Mouse (Mus musculus): Measurements from ENCODE around the gene Ctps. TPM values are rescaled to one million over a fixed set of nuclear protein-coding genes. Genes with fewer than 3 reads are reported as not detected.

Gene Ctps
- polyA plus RNA-seq, 1 experiment from 2014 or later: 132 TPM

DNA sequence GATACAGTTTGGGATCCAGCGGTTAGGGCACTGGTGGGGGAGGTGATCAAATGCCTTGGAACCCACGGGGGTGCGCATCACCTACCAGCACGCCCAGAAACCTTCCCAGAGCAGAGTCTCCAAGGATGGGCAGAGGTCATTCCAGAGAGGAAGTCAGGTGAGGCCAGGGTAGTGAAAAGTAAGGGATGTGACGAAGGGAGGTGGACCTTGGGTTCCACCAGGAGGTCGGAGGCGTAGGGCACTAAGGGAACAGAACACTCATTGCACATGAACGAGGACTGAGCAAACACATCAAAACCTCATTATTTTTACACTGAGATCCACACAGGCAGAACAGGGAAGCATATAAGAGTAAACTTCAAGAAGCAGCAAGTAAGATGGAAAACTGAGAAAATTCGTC, 11.6 kb upstream of the Ctps start:
- Histone ChIP-seq H3K27me3 (ENCODE audit: control insufficient read depth, insufficient read depth, low read length) (no peaks in the 10 kb centered on the region), H3K4me3 (ENCODE audit: low read depth, low read length) (no peak overlapping the region), H3K27ac (ENCODE audit: low read depth, low read length) (no peak overlapping the region), H3K4me2 (no peak overlapping the region), H3K9ac (ENCODE audit: low read length) (no peak overlapping the region), H3K9me3 (ENCODE audit: control insufficient read depth, low read length) (no peaks in the 10 kb centered on the region), H3K36me3 (ENCODE audit: control insufficient read depth, insufficient read depth, low read length) (no peaks in the 10 kb centered on the region), H3K4me1 (ENCODE audit: control insufficient read depth, insufficient read depth, low read length) (peaks cover 3% of the 10 kb centered on the region; the same call in 1 of the 2 replicates)
- WGBS: 85% methylated on average over 9 of the region's 9 CpGs
- ATAC-seq (ENCODE audit: low FRiP score) (no peak), DNase-seq (ENCODE audit: low spot score, missing footprints) (peak; percentile 54)

DNA sequence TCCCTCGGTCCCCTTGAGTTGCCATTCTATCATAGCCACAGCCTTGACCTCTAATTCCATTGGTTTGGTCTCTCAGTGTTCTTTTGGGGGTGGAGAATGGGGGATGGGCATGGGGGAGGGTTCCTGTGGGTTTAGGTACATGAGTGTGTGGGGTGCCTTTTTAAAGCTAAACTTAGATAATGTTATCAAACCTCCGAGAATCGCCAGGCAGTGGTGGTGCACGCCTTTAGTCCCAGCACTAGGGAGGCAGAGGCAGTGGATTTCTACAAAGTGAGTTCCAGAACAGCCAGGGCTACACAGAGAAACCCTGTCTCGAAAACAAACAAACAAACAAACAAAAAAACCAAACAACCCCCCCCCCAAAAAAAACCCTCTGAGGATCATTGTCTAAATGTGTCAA, 10.8 kb upstream of the Ctps start:
- no peak for ATAC-seq (ENCODE audit: low FRiP score)
- Histone ChIP-seq H3K27me3 (ENCODE audit: control insufficient read depth, insufficient read depth, low read length) (no peaks in the 10 kb centered on the region), H3K27ac (ENCODE audit: low read depth, low read length) (no peak overlapping the region), H3K4me1 (ENCODE audit: control insufficient read depth, insufficient read depth, low read length) (peaks cover 3% of the 10 kb centered on the region; the same call in 1 of the 2 replicates), H3K9ac (ENCODE audit: low read length) (no peak overlapping the region), H3K9me3 (ENCODE audit: control insufficient read depth, low read length) (no peaks in the 10 kb centered on the region), H3K4me3 (ENCODE audit: low read depth, low read length) (no peak overlapping the region), H3K4me2 (no peak overlapping the region), H3K36me3 (ENCODE audit: control insufficient read depth, insufficient read depth, low read length) (no peaks in the 10 kb centered on the region)
- 77% methylated on average over 5 of the region's 5 CpGs for WGBS
- peak; percentile 23 for DNase-seq (ENCODE audit: low spot score, missing footprints)

DNA sequence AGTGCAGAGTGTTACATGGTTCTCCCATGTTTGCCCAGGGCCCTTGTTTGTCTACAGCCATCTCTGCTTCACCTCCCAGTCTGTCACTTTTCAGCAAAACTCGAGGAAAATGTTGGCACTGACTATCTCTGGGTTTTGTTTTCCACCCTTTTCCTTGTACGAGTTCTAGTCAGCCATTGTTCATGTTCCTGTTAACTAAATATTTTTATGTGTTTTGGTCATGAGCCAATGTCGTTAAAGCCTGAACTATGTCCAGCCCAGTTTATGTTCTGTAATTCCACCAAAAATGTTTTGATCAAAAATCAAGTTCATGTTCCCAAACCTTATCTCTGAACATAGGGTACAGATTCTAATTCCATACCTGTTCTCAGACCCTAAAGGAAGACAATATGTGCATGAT, 1.6 kb upstream of the Ctps start:
- Histone ChIP-seq H3K4me2 (no peak overlapping the region), H3K36me3 (ENCODE audit: control insufficient read depth, insufficient read depth, low read length) (no peaks in the 10 kb centered on the region), H3K4me1 (ENCODE audit: control insufficient read depth, insufficient read depth, low read length) (peaks cover 15% of the 10 kb centered on the region), H3K9ac (ENCODE audit: low read length) (no peak overlapping the region), H3K9me3 (ENCODE audit: control insufficient read depth, low read length) (no peaks in the 10 kb centered on the region), H3K27me3 (ENCODE audit: control insufficient read depth, insufficient read depth, low read length) (no peaks in the 10 kb centered on the region), H3K4me3 (ENCODE audit: low read depth, low read length) (no peak overlapping the region), H3K27ac (ENCODE audit: low read depth, low read length) (no peak overlapping the region)
- DNase-seq (ENCODE audit: low spot score, missing footprints) (no peak), ATAC-seq (ENCODE audit: low FRiP score) (no peak)
- 83% methylated on average over 3 of the region's 3 CpGs for WGBS

DNA sequence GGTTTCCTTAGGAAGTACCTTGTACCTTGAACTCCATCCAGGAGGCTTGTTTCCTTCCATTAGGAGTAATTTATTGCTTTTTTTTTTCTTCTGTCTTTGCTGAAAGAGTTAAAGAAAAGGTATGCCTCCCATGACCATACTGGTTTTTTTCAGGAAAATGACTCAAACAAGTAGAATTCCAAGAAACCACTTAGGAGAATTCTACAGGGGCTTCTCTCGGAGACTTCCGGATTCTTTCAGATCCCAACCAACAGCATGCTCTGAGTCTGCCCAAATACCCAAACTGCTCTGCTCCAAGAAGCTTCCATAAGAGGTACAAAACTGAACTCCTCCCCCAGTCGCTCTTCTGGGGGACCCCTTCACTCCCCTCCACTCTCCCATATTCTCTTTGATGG, 991 bp upstream of the Ctps start:
- DNase-seq (ENCODE audit: low spot score, missing footprints): no peak
- H3K4me3 ChIP-seq (ENCODE audit: low read depth, low read length): no peak overlapping the region
- peaks cover 15% of the 10 kb centered on the region for H3K4me1 ChIP-seq (ENCODE audit: control insufficient read depth, insufficient read depth, low read length)
- no peaks in the 10 kb centered on the region for H3K9me3 ChIP-seq (ENCODE audit: control insufficient read depth, low read length)
- H3K27ac ChIP-seq (ENCODE audit: low read depth, low read length): no peak overlapping the region
- 73% methylated on average over 3 of the region's 3 CpGs for WGBS
- H3K36me3 ChIP-seq (ENCODE audit: control insufficient read depth, insufficient read depth, low read length): no peaks in the 10 kb centered on the region
- H3K4me2 ChIP-seq: peak overlapping the region; percentile 68
- no peaks in the 10 kb centered on the region for H3K27me3 ChIP-seq (ENCODE audit: control insufficient read depth, insufficient read depth, low read length)
- no peak for ATAC-seq (ENCODE audit: low FRiP score)
- no peak overlapping the region for H3K9ac ChIP-seq (ENCODE audit: low read length)

DNA sequence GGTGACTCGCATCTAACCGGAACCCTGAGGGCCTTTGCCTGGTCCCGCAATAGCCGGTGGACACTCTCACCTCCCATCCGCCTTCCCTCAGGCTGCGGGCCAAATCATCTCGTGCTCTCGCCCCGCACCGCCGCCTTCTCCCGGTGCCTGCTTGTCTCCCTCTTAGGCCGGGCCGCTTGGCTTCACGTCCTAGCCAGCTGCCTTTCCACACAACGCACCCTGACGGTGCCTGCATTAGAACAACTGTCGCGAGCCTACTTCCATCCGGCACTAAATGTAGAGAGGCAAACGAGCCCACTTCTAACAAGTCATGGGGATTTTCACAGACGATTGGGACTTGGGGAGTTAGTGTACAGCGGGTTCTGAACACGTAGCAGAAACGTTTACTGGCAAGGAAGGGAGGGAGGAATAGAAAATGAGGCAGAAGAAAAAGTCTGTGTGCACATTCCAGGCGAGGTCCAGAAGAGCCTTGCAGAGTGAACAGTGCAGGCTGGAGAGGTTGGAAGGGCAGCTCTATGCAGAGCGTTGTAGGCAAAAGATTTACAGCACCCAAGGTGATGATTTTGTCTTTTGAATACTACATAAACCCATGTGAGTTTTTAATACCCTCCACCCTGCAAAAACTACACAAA, 478 bp upstream of the Ctps start:
- ATAC-seq (ENCODE audit: low FRiP score): peak; percentile 76
- H3K9ac ChIP-seq (ENCODE audit: low read length): peak overlapping the region; percentile 93
- H3K36me3 ChIP-seq (ENCODE audit: control insufficient read depth, insufficient read depth, low read length): no peaks in the 10 kb centered on the region
- no peak for DNase-seq (ENCODE audit: low spot score, missing footprints)
- no peaks in the 10 kb centered on the region for H3K9me3 ChIP-seq (ENCODE audit: control insufficient read depth, low read length)
- peak overlapping the region; percentile 68 for H3K4me2 ChIP-seq
- H3K4me1 ChIP-seq (ENCODE audit: control insufficient read depth, insufficient read depth, low read length): peaks cover 15% of the 10 kb centered on the region
- no peaks in the 10 kb centered on the region for H3K27me3 ChIP-seq (ENCODE audit: control insufficient read depth, insufficient read depth, low read length)
- peak overlapping the region; percentile 89 for H3K27ac ChIP-seq (ENCODE audit: low read depth, low read length)
- WGBS: 2% methylated on average over 27 of the region's 27 CpGs
- peak overlapping the region; percentile 76 for H3K4me3 ChIP-seq (ENCODE audit: low read depth, low read length)

DNA sequence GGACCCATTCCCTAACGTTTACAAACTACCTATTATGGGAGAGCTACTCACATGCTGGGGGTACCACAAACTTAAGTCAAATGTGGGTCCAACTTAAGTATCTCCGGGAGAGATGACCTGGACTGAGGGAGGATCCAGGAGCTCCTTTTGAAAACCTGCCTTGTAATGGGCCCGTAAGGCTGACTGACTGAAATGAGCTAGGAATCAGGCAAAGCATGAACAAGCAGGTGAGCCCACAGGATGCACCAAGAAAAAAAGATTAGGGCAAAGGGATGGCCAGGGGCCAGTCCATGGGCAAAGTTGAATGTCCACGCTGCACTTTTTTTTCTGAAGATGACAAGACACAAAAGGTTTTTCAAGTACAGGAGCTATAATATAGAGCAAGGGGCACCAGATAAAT, 1.1 kb downstream of the Ctps start:
- Histone ChIP-seq H3K9me3 (ENCODE audit: control insufficient read depth, low read length) (no peaks in the 10 kb centered on the region), H3K4me1 (ENCODE audit: control insufficient read depth, insufficient read depth, low read length) (peaks cover 15% of the 10 kb centered on the region), H3K27me3 (ENCODE audit: control insufficient read depth, insufficient read depth, low read length) (no peaks in the 10 kb centered on the region), H3K36me3 (ENCODE audit: control insufficient read depth, insufficient read depth, low read length) (no peaks in the 10 kb centered on the region), H3K9ac (ENCODE audit: low read length) (peak overlapping the region; percentile 93), H3K27ac (ENCODE audit: low read depth, low read length) (no peak overlapping the region; the same call in 1 of the 2 replicates), H3K4me3 (ENCODE audit: low read depth, low read length) (peak overlapping the region; percentile 76), H3K4me2 (peak overlapping the region; percentile 68)
- ATAC-seq (ENCODE audit: low FRiP score) (no peak), DNase-seq (ENCODE audit: low spot score, missing footprints) (peak; percentile 86)
- WGBS: 11% methylated on average over 4 of the region's 4 CpGs

DNA sequence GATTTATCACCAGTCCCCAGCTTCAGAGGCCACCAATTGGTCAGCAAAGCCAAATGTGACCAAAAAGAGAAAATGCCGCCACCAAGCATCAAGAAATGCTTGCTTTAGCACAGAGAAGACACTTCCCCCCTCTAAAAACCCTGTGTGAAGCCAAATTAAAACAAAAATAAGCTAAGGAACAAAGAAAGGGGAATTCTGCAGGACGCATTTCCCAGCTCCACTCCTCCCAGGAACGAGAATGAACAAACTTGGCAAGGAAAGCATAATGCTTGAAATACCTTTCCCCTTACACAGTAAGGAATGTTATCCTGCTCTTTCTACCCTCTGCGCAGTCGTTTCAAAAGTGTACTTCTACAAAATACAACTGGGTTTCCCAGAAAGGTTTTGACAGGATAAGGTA, 2.1 kb downstream of the Ctps start:
- H3K36me3 ChIP-seq (ENCODE audit: control insufficient read depth, insufficient read depth, low read length): no peaks in the 10 kb centered on the region; the same call in none of the 2 replicates
- DNase-seq (ENCODE audit: low spot score, missing footprints): no peak
- H3K4me2 ChIP-seq: peak overlapping the region; percentile 68; the same call in 1 of the 2 replicates
- no peak overlapping the region for H3K27ac ChIP-seq (ENCODE audit: low read depth, low read length)
- H3K9ac ChIP-seq (ENCODE audit: low read length): peak overlapping the region; percentile 35; the same call in 1 of the 2 replicates
- no peak overlapping the region for H3K4me3 ChIP-seq (ENCODE audit: low read depth, low read length)
- H3K9me3 ChIP-seq (ENCODE audit: control insufficient read depth, low read length): no peaks in the 10 kb centered on the region
- ATAC-seq (ENCODE audit: low FRiP score): no peak
- no peaks in the 10 kb centered on the region for H3K27me3 ChIP-seq (ENCODE audit: control insufficient read depth, insufficient read depth, low read length)
- 65% methylated on average over 5 of the region's 5 CpGs for WGBS
- H3K4me1 ChIP-seq (ENCODE audit: control insufficient read depth, insufficient read depth, low read length): peaks cover 15% of the 10 kb centered on the region

DNA sequence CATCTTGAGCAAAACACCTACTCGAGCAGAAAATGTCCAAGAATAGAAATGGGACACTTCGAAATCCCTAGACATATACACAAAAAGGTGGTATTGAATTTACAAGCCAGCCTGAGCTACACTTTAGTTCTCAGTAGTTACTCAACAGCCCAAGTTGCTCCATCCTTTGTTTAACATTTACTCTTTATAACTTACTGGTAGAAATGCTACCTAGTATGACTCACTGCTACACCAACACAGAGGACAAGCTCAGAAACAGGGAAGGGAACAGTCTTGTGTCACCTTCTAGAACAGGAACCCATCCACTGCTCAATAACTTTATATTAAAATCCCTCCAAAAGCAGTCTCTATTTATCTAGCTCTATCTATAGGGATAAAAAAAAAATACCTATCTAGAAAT, 4.3 kb downstream of the Ctps start:
- Histone ChIP-seq H3K27ac (ENCODE audit: low read depth, low read length) (no peak overlapping the region), H3K36me3 (ENCODE audit: control insufficient read depth, insufficient read depth, low read length) (peaks cover 6% of the 10 kb centered on the region), H3K27me3 (ENCODE audit: control insufficient read depth, insufficient read depth, low read length) (no peaks in the 10 kb centered on the region), H3K4me3 (ENCODE audit: low read depth, low read length) (no peak overlapping the region), H3K4me2 (no peak overlapping the region), H3K9me3 (ENCODE audit: control insufficient read depth, low read length) (no peaks in the 10 kb centered on the region), H3K4me1 (ENCODE audit: control insufficient read depth, insufficient read depth, low read length) (peaks cover 13% of the 10 kb centered on the region), H3K9ac (ENCODE audit: low read length) (no peak overlapping the region)
- no peak for ATAC-seq (ENCODE audit: low FRiP score)
- DNase-seq (ENCODE audit: low spot score, missing footprints): no peak
- 92% methylated on average over 2 of the region's 2 CpGs for WGBS

DNA sequence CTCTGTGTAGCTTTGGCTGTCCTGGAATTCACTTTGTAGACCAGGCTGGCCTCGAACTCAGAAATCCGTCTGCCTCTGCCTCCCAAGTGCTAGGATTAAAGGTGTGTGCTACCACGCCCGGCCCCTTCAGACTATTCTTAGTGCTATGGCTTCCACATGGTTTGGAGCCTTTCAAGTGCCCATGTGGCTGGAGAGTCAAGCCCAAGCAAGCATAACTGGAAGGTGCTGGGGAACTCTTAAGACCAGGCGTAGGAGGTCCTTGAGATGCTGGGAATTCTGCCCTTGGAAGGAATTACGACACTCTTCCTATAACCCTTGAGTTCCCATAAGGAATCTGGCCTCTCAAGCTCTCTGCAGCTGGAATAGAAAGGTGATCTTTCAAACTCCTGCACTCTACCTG, 13.5 kb downstream of the Ctps start:
- H3K9ac ChIP-seq (ENCODE audit: low read length): no peak overlapping the region
- H3K27ac ChIP-seq (ENCODE audit: low read depth, low read length): no peak overlapping the region
- H3K27me3 ChIP-seq (ENCODE audit: control insufficient read depth, insufficient read depth, low read length): no peaks in the 10 kb centered on the region
- DNase-seq (ENCODE audit: low spot score, missing footprints): no peak
- H3K4me2 ChIP-seq: no peak overlapping the region
- no peak overlapping the region for H3K4me3 ChIP-seq (ENCODE audit: low read depth, low read length)
- H3K9me3 ChIP-seq (ENCODE audit: control insufficient read depth, low read length): no peaks in the 10 kb centered on the region
- ATAC-seq (ENCODE audit: low FRiP score): no peak
- no peaks in the 10 kb centered on the region for H3K4me1 ChIP-seq (ENCODE audit: control insufficient read depth, insufficient read depth, low read length)
- 92% methylated on average over 6 of the region's 6 CpGs for WGBS
- peaks cover 39% of the 10 kb centered on the region for H3K36me3 ChIP-seq (ENCODE audit: control insufficient read depth, insufficient read depth, low read length)
